Mouse (Mus musculus) CH12.LX (cell line): Measurements from ENCODE around the gene Wee2.
A peak's percentile ranks its signal among the peaks of the same experiment; 100 is the strongest.

Experiments used
- BHLHE40 ChIP-seq: IDR thresholded peaks from 2 replicates; pipeline ENCODE4 v1.6.1; 2011; ENCODE audit warnings: mild to moderate bottlenecking, low read depth, low read length, improper control_type of control experiment
- CTCF ChIP-seq, 2 experiments: IDR thresholded peaks in 1 of 2; conservative IDR thresholded peaks in 1 of 2; 2 replicates each; pipeline ENCODE4 v1.5.1; 2011 to 2012; ENCODE audit warnings: low read depth in 2 of 2, low read length in 2 of 2, improper control_type of control experiment in 1 of 2, inconsistent platforms in 1 of 2, mild to moderate bottlenecking in 1 of 2, moderate library complexity in 1 of 2
- E2F4 ChIP-seq: IDR thresholded peaks from 2 replicates; pipeline ENCODE4 v1.6.1; 2011; ENCODE audit warnings: low read depth, low read length, improper control_type of control experiment; ENCODE audit not compliant: insufficient replicate concordance
- ELF1 ChIP-seq: IDR thresholded peaks from 2 replicates; pipeline ENCODE4 v1.6.1; 2014; ENCODE audit warnings: low read depth, mild to moderate bottlenecking, inconsistent platforms, low read length, improper control_type of control experiment
- EP300 ChIP-seq: IDR thresholded peaks from 2 replicates; pipeline ENCODE4 v1.6.1; 2011; ENCODE audit warnings: low read length, improper control_type of control experiment
- HCFC1 ChIP-seq: IDR thresholded peaks from 2 replicates; pipeline ENCODE4 v1.6.1; 2012; ENCODE audit warnings: low read depth, mild to moderate bottlenecking, inconsistent platforms, low read length, improper control_type of control experiment
- JUND ChIP-seq: conservative IDR thresholded peaks from 2 replicates; pipeline ENCODE4 v1.6.1; 2011; ENCODE audit warnings: low read depth, low read length, improper control_type of control experiment
- MAX ChIP-seq: IDR thresholded peaks from 2 replicates; pipeline ENCODE4 v1.6.1; 2011; ENCODE audit warnings: low read length, improper control_type of control experiment
- MAZ ChIP-seq: IDR thresholded peaks from 2 replicates; pipeline ENCODE4 v1.6.1; 2012; ENCODE audit warnings: low read depth, mild to moderate bottlenecking, inconsistent platforms, low read length, improper control_type of control experiment, moderate library complexity
- POLR2A ChIP-seq: IDR thresholded peaks from 2 replicates; pipeline ENCODE4 v1.6.1; 2011; ENCODE audit warnings: low read depth, mild to moderate bottlenecking, improper control_type of control experiment, low read length
- POLR2AphosphoS2 ChIP-seq: IDR thresholded peaks from 2 replicates; pipeline ENCODE4 v1.6.1; 2011; ENCODE audit warnings: low read depth, low read length, improper control_type of control experiment
- TCF12 ChIP-seq: IDR thresholded peaks from 2 replicates; pipeline ENCODE4 v1.6.1; 2014; ENCODE audit warnings: low read depth, mild to moderate bottlenecking, inconsistent platforms, low read length, improper control_type of control experiment
- USF2 ChIP-seq: conservative IDR thresholded peaks from 2 replicates; pipeline ENCODE4 v1.6.1; 2011; ENCODE audit warnings: low read depth, low read length, improper control_type of control experiment
- ZNF384 ChIP-seq: IDR thresholded peaks from 2 replicates; pipeline ENCODE4 v1.6.1; 2012; ENCODE audit warnings: low read depth, low read length, improper control_type of control experiment, inconsistent platforms

- TF ChIP-seq BHLHE40: peak; percentile 62
- TF ChIP-seq CTCF (conservative IDR thresholded peaks at IDR 0.05 in 1 of 2, IDR thresholded peaks at IDR 0.05 in 1 of 2; ENCODE audit: low read depth in 2 of 2, low read length in 2 of 2): no peak
- TF ChIP-seq HCFC1: no peak
- TF ChIP-seq POLR2A: no peak
- TF ChIP-seq USF2: no peak
- no peak for TF ChIP-seq E2F4
- no peak for TF ChIP-seq JUND
- no peak for TF ChIP-seq POLR2AphosphoS2
- TF ChIP-seq EP300: no peak
- no peak for TF ChIP-seq TCF12
- no peak for TF ChIP-seq MAZ
- no peak for TF ChIP-seq ZNF384
- no peak for TF ChIP-seq MAX
- TF ChIP-seq ELF1: no peak
These were observed 32.8 kb downstream of the Wee2 start for GRCm38 (mm10) chr6:40471720-40472010.
